Mouse (Mus musculus): ENCODE measurements around the gene Mad1l1. TPM values are rescaled to one million over a fixed set of nuclear protein-coding genes. Genes with fewer than 3 reads are reported as not detected.

The Mad1l1 gene
- total and polyA plus RNA-seq, 3 experiments, result 40.5 to 65.2 TPM; not detected in 1

DNA sequence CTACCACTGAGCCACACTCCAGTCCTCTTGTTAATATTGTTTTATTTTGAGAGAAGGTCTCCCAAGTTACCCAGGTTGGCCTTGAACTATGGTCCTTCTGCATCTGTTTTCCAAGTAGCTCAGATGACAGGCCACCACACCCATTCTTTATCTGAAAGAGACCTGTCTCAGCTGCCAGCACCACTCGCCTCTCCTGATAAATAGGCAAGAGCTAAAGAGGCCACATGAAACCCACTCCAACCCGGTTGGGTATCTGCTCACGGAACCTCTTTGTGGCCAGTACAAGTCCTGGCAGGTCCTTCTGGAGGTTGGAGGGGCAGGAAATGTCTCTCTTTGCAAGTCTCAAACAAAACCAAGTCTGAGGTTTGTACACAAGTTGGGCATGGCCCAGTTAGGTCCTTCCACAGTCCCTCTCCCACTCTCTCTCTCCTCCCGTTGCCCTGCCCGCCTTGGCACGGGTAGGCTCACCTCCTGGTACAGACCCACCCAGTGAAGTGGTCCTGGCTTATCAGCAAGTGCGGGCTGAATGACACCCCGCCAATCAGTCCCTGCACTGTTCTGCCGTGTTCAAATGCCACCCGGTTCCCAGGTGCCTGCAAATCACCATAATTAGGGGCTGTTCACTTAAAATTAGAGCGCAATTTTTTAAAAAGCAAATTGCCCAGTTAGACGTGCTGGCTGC lies 308.9 kb downstream of the Mad1l1 start (continued):
- TF ChIP-seq GABPA (IDR thresholded peaks at IDR 0.05; ENCODE audit: low read depth, low read length), result no peak
- no peak for TF ChIP-seq NELFE (IDR thresholded peaks at IDR 0.05; ENCODE audit: low read depth, low read length)
- TF ChIP-seq RCOR1 (IDR thresholded peaks at IDR 0.05; ENCODE audit: low read depth, low read length), result no peak
- peak; percentile 30 to 48; a peak in 2 of 4 replicates for TF ChIP-seq EP300 (IDR thresholded peaks at IDR 0.05; ENCODE audit: low read depth in 1 of 2, low read length in 2 of 2)
- TF ChIP-seq MYB (IDR thresholded peaks at IDR 0.05; ENCODE audit: low read depth, low read length), result no peak
- no peak for TF ChIP-seq ELF1 (IDR thresholded peaks at IDR 0.05; ENCODE audit: low read depth, low read length)
- no peak for TF ChIP-seq USF1 (IDR thresholded peaks at IDR 0.05; ENCODE audit: low read depth, low read length)
- TF ChIP-seq ZNF384 (IDR thresholded peaks at IDR 0.05; ENCODE audit: low read depth, low read length), result no peak
- TF ChIP-seq SIN3A (IDR thresholded peaks at IDR 0.05; ENCODE audit: low read length), result peak; percentile 58; the same call in 1 of the 2 replicates
- TF ChIP-seq CHD2 (IDR thresholded peaks at IDR 0.05; ENCODE audit: low read length), result no peak
- no peak for TF ChIP-seq TBP (IDR thresholded peaks at IDR 0.05; ENCODE audit: low read depth, low read length)
- TF ChIP-seq ETS1 (IDR thresholded peaks at IDR 0.05; ENCODE audit: low read depth, low read length), result peak; percentile 55; the same call in 1 of the 2 replicates
- TF ChIP-seq SMC3 (IDR thresholded peaks at IDR 0.05; ENCODE audit: low read depth, low read length), result no peak
- no peak for TF ChIP-seq E2F4 (IDR thresholded peaks at IDR 0.05; ENCODE audit: borderline replicate concordance, low read depth, low read length)
- TF ChIP-seq NRF1 (IDR thresholded peaks at IDR 0.05; ENCODE audit: insufficient read depth, low read depth, low read length, poor library complexity, severe bottlenecking), result no peak
- no peak for TF ChIP-seq ZKSCAN1 (IDR thresholded peaks at IDR 0.05; ENCODE audit: low read depth, low read length)
- peak; percentile 54 for TF ChIP-seq GATA1 (IDR thresholded peaks at IDR 0.05; ENCODE audit: low read depth, low read length)
- no peak for TF ChIP-seq POLR2A (IDR thresholded peaks at IDR 0.05; ENCODE audit: control insufficient read depth in 1 of 2, insufficient read depth in 1 of 2, low read depth in 1 of 2, low read length in 2 of 2, poor library complexity in 1 of 2)
- no peak for TF ChIP-seq MYC (IDR thresholded peaks at IDR 0.05; ENCODE audit: low read depth, low read length)
- TF ChIP-seq ZMIZ1 (IDR thresholded peaks at IDR 0.05; ENCODE audit: low read depth, low read length), result no peak

DNA sequence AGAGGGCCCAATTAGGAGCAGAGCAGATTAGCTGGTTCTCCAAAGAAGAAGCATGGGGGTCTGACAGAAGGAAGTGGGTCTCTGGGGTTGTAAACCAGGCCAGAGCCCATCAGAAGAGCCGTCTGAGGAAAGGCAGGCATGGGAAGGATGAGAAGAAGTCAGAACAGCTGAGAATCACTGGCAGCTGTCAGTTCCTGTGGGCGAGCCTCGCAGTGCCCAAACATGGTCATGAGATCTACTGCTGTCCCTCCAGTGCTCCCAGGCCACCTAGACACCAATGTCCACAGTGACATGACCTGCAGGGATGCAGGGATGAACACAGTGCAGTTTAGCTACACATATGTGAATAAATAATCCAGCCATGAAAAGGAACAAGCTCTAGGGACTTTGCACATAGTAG lies 310.9 kb downstream of the Mad1l1 start:
- Histone ChIP-seq H3K9ac (ENCODE audit: control insufficient read depth, low read depth, low read length, poor library complexity, severe bottlenecking) (no peak overlapping the region), H3K4me1 (ENCODE audit: control insufficient read depth in 1 of 2, insufficient read depth in 2 of 2, low read length in 2 of 2) (peaks cover 0 to 8% of the 10 kb centered on the region in 2 experiments; a peak in 2 of 4 replicates), H3K4me3 (ENCODE audit: control insufficient read depth in 1 of 2, insufficient read depth in 1 of 2, low read depth in 2 of 2, low read length in 2 of 2) (no peak overlapping the region), H3K27ac (ENCODE audit: control insufficient read depth, low read depth, low read length) (no peak overlapping the region), H3K79me2 (ENCODE audit: control insufficient read depth, insufficient read depth, low read length, poor library complexity) (no peaks in the 10 kb centered on the region), H3K9me3 (replicated peaks; ENCODE audit: insufficient read depth, low read length) (no peaks in the 10 kb centered on the region), H3K36me3 (ENCODE audit: control insufficient read depth in 1 of 2, insufficient read depth in 2 of 2, low read length in 2 of 2) (peaks cover 0 to 2% of the 10 kb centered on the region in 2 experiments; a peak in 1 of 4 replicates), H3K27me3 (ENCODE audit: control insufficient read depth in 1 of 2, insufficient read depth in 2 of 2, low read length in 2 of 2) (no peaks in the 10 kb centered on the region)
- TF ChIP-seq CHD2 (IDR thresholded peaks at IDR 0.05; ENCODE audit: low read length) (no peak), MAX (IDR thresholded peaks at IDR 0.05; ENCODE audit: low read length) (no peak), ZC3H11A (IDR thresholded peaks at IDR 0.05; ENCODE audit: low read depth, low read length) (no peak), NELFE (IDR thresholded peaks at IDR 0.05; ENCODE audit: low read depth, low read length) (no peak), ZKSCAN1 (IDR thresholded peaks at IDR 0.05; ENCODE audit: low read depth, low read length) (peak; percentile 86; the same call in 1 of the 2 replicates), HCFC1 (IDR thresholded peaks at IDR 0.05; ENCODE audit: low read depth, low read length) (no peak)
- no peak for DNase-seq (ENCODE audit: low read depth, low spot score)

All from MEL (cell line).